Mouse (Mus musculus) heart, adult 2 months (tissue): ENCODE data around the gene Ddr1.

ENCODE experiments used
- CTCF ChIP-seq: fragments of 200-600 bp; IDR thresholded peaks from 2 replicates; pipeline ENCODE4 v1.8.1; 2022; ENCODE audit warnings: antibody characterized with exemption, mild to moderate bottlenecking, moderate library complexity
- EP300 ChIP-seq: fragments of 200-500 bp; IDR thresholded peaks from 2 replicates; pipeline ENCODE4 v1.6.1; 2011; ENCODE audit warnings: low read depth, low read length, control low read depth; ENCODE audit not compliant: insufficient read depth
- POLR2A ChIP-seq: fragments of 200-500 bp; IDR thresholded peaks from 2 replicates; pipeline ENCODE4 v1.6.1; 2011; ENCODE audit warnings: mild to moderate bottlenecking, low read depth, low read length, control low read depth; ENCODE audit not compliant: insufficient read depth

GRCm38 (mm10) chr17:35635202-35635601, 69.2 kb downstream of the Ddr1 start:
- TF ChIP-seq EP300 (no peak), POLR2A (no peak), CTCF (no peak)
